Mouse (Mus musculus) thymus, adult 2 months (tissue): ENCODE measurements around the gene B4galnt4.

ENCODE experiments used
- CTCF ChIP-seq: fragments of 200-500 bp; IDR thresholded peaks from 2 replicates; pipeline ENCODE4 v1.5.1; 2012; ENCODE audit warnings: mild to moderate bottlenecking, control low read depth, low read length, moderate library complexity, borderline replicate concordance; ENCODE audit not compliant: control insufficient read depth, poor library complexity, insufficient read depth; ENCODE audit errors: extremely low read depth
- POLR2A ChIP-seq: fragments of 200-500 bp; IDR thresholded peaks from 2 replicates; pipeline ENCODE4 v1.6.1; 2012; ENCODE audit warnings: mild to moderate bottlenecking, low read length, control low read depth, moderate library complexity; ENCODE audit not compliant: control insufficient read depth, poor library complexity, insufficient read depth; ENCODE audit errors: extremely low read depth

- TF ChIP-seq POLR2A, result no peak
- TF ChIP-seq CTCF, result no peak
These were observed 16.9 kb downstream of the B4galnt4 start, which contains the start of gene Pkp3 for GRCm38 (mm10) chr7:141077841-141078240.
